Mouse (Mus musculus) CH12.LX (cell line): ENCODE data around the gene Aifm3. TPM values are rescaled to one million over a fixed set of nuclear protein-coding genes. Genes with fewer than 3 reads are reported as not detected.

ENCODE experiments used
- DNase-seq: peaks from one replicate; pipeline ENCODE4 v3.0.0-alpha.2; 2013; ENCODE audit errors: extremely low read depth
- H3K27ac ChIP-seq: 2 replicates; pipeline ENCODE4 v1.5.1; 2012; ENCODE audit warnings: low read depth, mild to moderate bottlenecking, control low read depth, moderate library complexity; ENCODE audit not compliant: insufficient read depth
- H3K27me3 ChIP-seq: replicated peaks from 2 replicates; pipeline ENCODE3; 2012; ENCODE audit warnings: inconsistent platforms
- H3K36me3 ChIP-seq, 2 experiments: replicated peaks in 1 of 2; 2 replicates each; pipeline versions ENCODE3 to v1.6.1; 2012; ENCODE audit warnings: inconsistent platforms in 1 of 2, low read length in 1 of 2, mild to moderate bottlenecking in 1 of 2, mixed read lengths in 1 of 2, moderate library complexity in 1 of 2; ENCODE audit not compliant: control insufficient read depth in 1 of 2, insufficient read depth in 1 of 2
- H3K4me1 ChIP-seq, 2 experiments: 2 replicates each; pipeline ENCODE4 v1.6.1; 2012; ENCODE audit warnings: inconsistent platforms in 1 of 2, moderate library complexity in 1 of 2; ENCODE audit not compliant: insufficient read depth in 2 of 2, control insufficient read depth in 1 of 2
- H3K4me2 ChIP-seq: 2 replicates; pipeline ENCODE4 v1.6.1; 2012; ENCODE audit warnings: low read depth, mild to moderate bottlenecking, control low read depth; ENCODE audit not compliant: poor library complexity, insufficient read depth, severe bottlenecking
- H3K4me3 ChIP-seq, 3 experiments: fragments of 150-350 bp in 1 of 3; sonication (generic) in 1 of 3; replicated peaks in 1 of 3; 2 replicates each; pipeline versions ENCODE3 to v1.5.1; 2011 to 2012; ENCODE audit warnings: low read depth in 2 of 3, low read length in 2 of 3, mild to moderate bottlenecking in 2 of 3, moderate library complexity in 2 of 3, control low read depth in 1 of 3, improper control_type of control experiment in 1 of 3, inconsistent platforms in 1 of 3, mixed read lengths in 1 of 3; ENCODE audit not compliant: poor library complexity in 1 of 3
- H3K79me2 ChIP-seq: replicated peaks from 2 replicates; pipeline ENCODE4 v1.6.1; 2012; ENCODE audit warnings: mild to moderate bottlenecking, moderate library complexity; ENCODE audit not compliant: control insufficient read depth, poor library complexity, insufficient read depth, severe bottlenecking; ENCODE audit errors: extremely low read depth
- H3K9ac ChIP-seq: 2 replicates; pipeline ENCODE4 v1.6.1; 2012; ENCODE audit warnings: low read depth, mild to moderate bottlenecking, control low read depth, moderate library complexity; ENCODE audit not compliant: insufficient read depth
- H3K9me3 ChIP-seq: replicated peaks from 2 replicates; pipeline ENCODE3; 2012; ENCODE audit warnings: low read length, inconsistent platforms, mixed read lengths
- CHD1 ChIP-seq: IDR thresholded peaks from 2 replicates; pipeline ENCODE4 v1.6.1; 2012; ENCODE audit warnings: low read depth, low read length, improper control_type of control experiment, inconsistent platforms
- CHD2 ChIP-seq: IDR thresholded peaks from 2 replicates; pipeline ENCODE4 v1.6.1; 2011; ENCODE audit warnings: low read length, improper control_type of control experiment
- E2F4 ChIP-seq: IDR thresholded peaks from 2 replicates; pipeline ENCODE4 v1.6.1; 2011; ENCODE audit warnings: low read depth, low read length, improper control_type of control experiment; ENCODE audit not compliant: insufficient replicate concordance
- ELF1 ChIP-seq: IDR thresholded peaks from 2 replicates; pipeline ENCODE4 v1.6.1; 2014; ENCODE audit warnings: low read depth, mild to moderate bottlenecking, inconsistent platforms, low read length, improper control_type of control experiment
- GABPA ChIP-seq: IDR thresholded peaks from 2 replicates; pipeline ENCODE4 v1.6.1; 2012; ENCODE audit warnings: low read depth, low read length, improper control_type of control experiment, inconsistent platforms; ENCODE audit not compliant: insufficient replicate concordance
- HCFC1 ChIP-seq: IDR thresholded peaks from 2 replicates; pipeline ENCODE4 v1.6.1; 2012; ENCODE audit warnings: low read depth, mild to moderate bottlenecking, inconsistent platforms, low read length, improper control_type of control experiment
- IRF4 ChIP-seq: IDR thresholded peaks from 2 replicates; pipeline ENCODE4 v1.6.1; 2014; ENCODE audit warnings: low read depth, mild to moderate bottlenecking, inconsistent platforms, low read length, improper control_type of control experiment
- JUND ChIP-seq: conservative IDR thresholded peaks from 2 replicates; pipeline ENCODE4 v1.6.1; 2011; ENCODE audit warnings: low read depth, low read length, improper control_type of control experiment
- KAT2A ChIP-seq: IDR thresholded peaks from 2 replicates; pipeline ENCODE4 v1.6.1; 2012; ENCODE audit warnings: low read length, improper control_type of control experiment, inconsistent platforms; ENCODE audit not compliant: insufficient replicate concordance
- MAFK ChIP-seq: IDR thresholded peaks from 2 replicates; pipeline ENCODE4 v1.6.1; 2011; ENCODE audit warnings: low read length, improper control_type of control experiment; ENCODE audit not compliant: insufficient replicate concordance
- MAX ChIP-seq: IDR thresholded peaks from 2 replicates; pipeline ENCODE4 v1.6.1; 2011; ENCODE audit warnings: low read length, improper control_type of control experiment
- MYC ChIP-seq: IDR thresholded peaks from 2 replicates; pipeline ENCODE4 v1.6.1; 2011; ENCODE audit warnings: low read depth, mild to moderate bottlenecking, improper control_type of control experiment, low read length
- NRF1 ChIP-seq: IDR thresholded peaks from 2 replicates; pipeline ENCODE4 v1.6.1; 2014; ENCODE audit warnings: low read depth, mild to moderate bottlenecking, inconsistent platforms, low read length, improper control_type of control experiment, moderate library complexity
- POLR2AphosphoS2 ChIP-seq: IDR thresholded peaks from 2 replicates; pipeline ENCODE4 v1.6.1; 2011; ENCODE audit warnings: low read depth, low read length, improper control_type of control experiment
- RAD21 ChIP-seq: IDR thresholded peaks from 2 replicates; pipeline ENCODE4 v1.6.1; 2011; ENCODE audit warnings: low read depth, mild to moderate bottlenecking, low read length, improper control_type of control experiment, moderate library complexity
- RCOR1 ChIP-seq: conservative IDR thresholded peaks from 2 replicates; pipeline ENCODE4 v1.6.1; 2012; ENCODE audit warnings: low read depth, mild to moderate bottlenecking, inconsistent platforms, low read length, improper control_type of control experiment
- UBTF ChIP-seq: IDR thresholded peaks from 2 replicates; pipeline ENCODE4 v1.6.1; 2012; ENCODE audit warnings: low read depth, mild to moderate bottlenecking, inconsistent platforms, low read length, improper control_type of control experiment, moderate library complexity
- USF1 ChIP-seq: IDR thresholded peaks from 2 replicates; pipeline ENCODE4 v1.6.1; 2014; ENCODE audit warnings: low read depth, mild to moderate bottlenecking, inconsistent platforms, low read length, improper control_type of control experiment
- USF2 ChIP-seq: conservative IDR thresholded peaks from 2 replicates; pipeline ENCODE4 v1.6.1; 2011; ENCODE audit warnings: low read depth, low read length, improper control_type of control experiment
- ZC3H11A ChIP-seq: IDR thresholded peaks from 2 replicates; pipeline ENCODE4 v1.6.1; 2012; ENCODE audit warnings: low read depth, mild to moderate bottlenecking, inconsistent platforms, low read length, improper control_type of control experiment
- ZKSCAN1 ChIP-seq: IDR thresholded peaks from 2 replicates; pipeline ENCODE4 v1.6.1; 2012; ENCODE audit warnings: low read depth, inconsistent platforms, low read length, improper control_type of control experiment, borderline replicate concordance
- dilution Hi-C: fragments of 300-500 bp; cut with MboI; formaldehyde crosslinking; loops from 2 replicates; pipeline ENCODE4 v1.14.3; 2020; ENCODE audit warnings: low sequenced_read_pairs; ENCODE audit not compliant: extremely low pct_unique_long_range_greater_than_20kb, extremely low pct_ligation_motif_present
- in situ Hi-C: fragments of 300-500 bp; cut with MboI; formaldehyde crosslinking; loops from 3 replicates; pipeline ENCODE4 v1.14.3; 2019; ENCODE audit warnings: low sequenced_read_pairs, low pct_ligation_motif_present, low pct_unique_long_range_greater_than_20kb, mixed read lengths
- polyA plus RNA-seq: library from polyadenylated mRNA; unstranded; fragments of >175 nt; gene quantifications from 2 replicates; pipeline ENCODE4 v1.2.1, GENCODE M21; 2012; ENCODE audit warnings: low read depth; ENCODE audit not compliant: insufficient read length
- total RNA-seq, 2 experiments: library from RNA; depleted of rRNA; stranded (reverse); fragments of 300-350 nt in 1 of 2; fragments of >200 nt in 1 of 2; gene quantifications; 2 replicates each; pipeline ENCODE4 v1.2.3; 2012 to 2014

The Aifm3 gene
- total and polyA plus RNA-seq, 3 experiments: not detected

DNA sequence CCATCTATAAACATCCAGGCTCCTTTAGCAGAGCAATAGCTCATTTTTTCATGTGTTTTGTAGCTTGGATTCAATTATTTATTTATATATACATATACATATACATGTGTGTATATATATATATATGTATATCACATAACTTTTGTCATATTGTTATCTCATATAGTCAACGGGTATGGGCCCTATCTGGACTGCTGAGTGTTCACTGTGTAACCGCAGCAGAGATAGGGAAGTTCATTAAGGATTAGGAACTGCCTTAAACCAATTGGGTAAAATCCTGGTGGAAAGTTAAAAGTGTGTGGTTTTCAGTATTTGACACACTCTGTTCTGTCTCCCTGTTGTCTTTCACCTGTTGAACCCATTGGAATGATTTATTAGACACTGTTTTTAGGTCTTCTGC lies 7.9 kb upstream of the Aifm3 start:
- Histone ChIP-seq H3K27me3 (no peaks in the 10 kb centered on the region), H3K36me3 (peaks cover 38 to 93% of the 10 kb centered on the region in 2 experiments), H3K4me2 (no peak overlapping the region), H3K27ac (no peak overlapping the region), H3K9ac (no peak overlapping the region), H3K4me1 (peaks cover 0 to 11% of the 10 kb centered on the region in 2 experiments; a peak in 1 of 4 replicates), H3K79me2 (peaks cover 47% of the 10 kb centered on the region), H3K9me3 (no peaks in the 10 kb centered on the region), H3K4me3 (no peak overlapping the region)
- dilution Hi-C loops (no loop called here), in situ Hi-C loops (no loop called here)
- no peak for DNase-seq
- no peak for TF ChIP-seq KAT2A
- no peak for TF ChIP-seq ZKSCAN1
- no peak for TF ChIP-seq JUND
- no peak for TF ChIP-seq USF2
- TF ChIP-seq NRF1: no peak
- TF ChIP-seq E2F4: no peak
- TF ChIP-seq POLR2AphosphoS2: no peak
- no peak for TF ChIP-seq IRF4
- TF ChIP-seq CHD1: no peak
- TF ChIP-seq GABPA: no peak
- TF ChIP-seq MAX: no peak
- TF ChIP-seq HCFC1: no peak
- no peak for TF ChIP-seq USF1
- no peak for TF ChIP-seq ZC3H11A
- TF ChIP-seq RCOR1: no peak
- no peak for TF ChIP-seq CHD2
- no peak for TF ChIP-seq MYC

DNA sequence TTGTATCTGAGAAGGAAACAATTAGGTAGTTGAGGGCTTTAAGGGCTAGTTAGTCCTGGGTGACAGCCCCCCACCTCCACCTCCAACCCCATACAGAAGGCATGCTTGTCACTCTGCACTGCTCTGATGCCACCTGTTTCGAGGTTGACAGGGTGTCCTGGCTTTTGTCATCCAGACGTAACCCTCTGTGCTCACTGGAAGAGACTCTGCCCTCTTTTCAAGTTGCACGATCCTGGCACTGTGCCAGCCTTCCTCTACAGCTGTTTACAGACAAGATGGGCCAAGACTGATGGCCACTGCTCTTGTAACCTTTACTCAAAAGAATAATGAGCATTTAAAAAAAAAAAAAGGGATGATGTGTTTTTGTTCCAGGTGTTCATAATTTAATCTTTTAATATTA lies 2.9 kb upstream of the Aifm3 start:
- dilution Hi-C loops (no loop called here), in situ Hi-C loops (no loop called here)
- no peak overlapping the region for H3K27ac ChIP-seq
- no peak overlapping the region for H3K4me3 ChIP-seq
- no peak overlapping the region for H3K9ac ChIP-seq
- DNase-seq: no peak
- peaks cover 41 to 66% of the 10 kb centered on the region in 2 experiments for H3K36me3 ChIP-seq
- no peak overlapping the region for H3K4me2 ChIP-seq
- peaks cover 17% of the 10 kb centered on the region for H3K27me3 ChIP-seq
- H3K9me3 ChIP-seq: no peaks in the 10 kb centered on the region
- H3K4me1 ChIP-seq: peaks cover 3 to 8% of the 10 kb centered on the region in 2 experiments; a peak in 1 of 4 replicates
- peaks cover 7% of the 10 kb centered on the region for H3K79me2 ChIP-seq
- no peak for TF ChIP-seq MAX
- no peak for TF ChIP-seq NRF1
- TF ChIP-seq KAT2A: no peak
- no peak for TF ChIP-seq MAFK
- no peak for TF ChIP-seq ZKSCAN1
- TF ChIP-seq GABPA: no peak
- no peak for TF ChIP-seq ELF1
- no peak for TF ChIP-seq CHD1
- TF ChIP-seq UBTF: no peak
- no peak for TF ChIP-seq RAD21
- TF ChIP-seq, all 38 proteins: peak for 0
